Mouse (Mus musculus): ENCODE results near the gene Popdc2.

Gene Popdc2

DNA sequence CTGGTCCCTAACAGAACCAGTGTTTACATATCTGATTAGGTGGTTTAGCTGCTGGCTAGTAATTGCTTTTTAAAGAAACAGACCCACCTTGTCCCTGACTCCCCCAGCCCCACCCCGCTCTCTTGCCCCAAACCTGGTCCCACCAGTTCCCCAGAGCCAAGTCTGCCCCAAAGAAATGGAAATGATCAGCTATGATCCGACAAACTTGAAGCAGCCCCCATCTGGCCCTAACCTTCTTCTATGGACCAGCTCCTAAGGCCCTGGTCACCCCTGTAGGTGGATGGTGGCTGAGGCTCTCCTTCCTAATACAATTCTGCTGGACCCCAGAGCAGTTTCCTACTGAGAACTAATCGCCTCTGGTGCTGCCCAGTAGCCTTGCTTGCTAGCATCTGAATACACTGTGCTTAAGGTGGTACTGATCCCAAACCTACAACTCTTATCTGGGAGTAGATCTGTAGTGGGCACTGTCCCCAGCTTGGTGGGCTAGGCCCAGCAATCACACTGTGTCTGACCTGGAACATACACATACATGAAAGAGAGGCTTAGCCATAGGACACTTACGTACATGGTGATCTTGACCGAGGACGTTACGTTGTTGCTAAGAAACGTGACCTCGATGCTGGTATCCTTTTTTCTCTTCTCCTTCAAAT lies 38.4 kb downstream of the Popdc2 start:
- DNase-seq (ENCODE audit: low read depth in 1 of 2, low spot score in 2 of 2), result no peak

DNA sequence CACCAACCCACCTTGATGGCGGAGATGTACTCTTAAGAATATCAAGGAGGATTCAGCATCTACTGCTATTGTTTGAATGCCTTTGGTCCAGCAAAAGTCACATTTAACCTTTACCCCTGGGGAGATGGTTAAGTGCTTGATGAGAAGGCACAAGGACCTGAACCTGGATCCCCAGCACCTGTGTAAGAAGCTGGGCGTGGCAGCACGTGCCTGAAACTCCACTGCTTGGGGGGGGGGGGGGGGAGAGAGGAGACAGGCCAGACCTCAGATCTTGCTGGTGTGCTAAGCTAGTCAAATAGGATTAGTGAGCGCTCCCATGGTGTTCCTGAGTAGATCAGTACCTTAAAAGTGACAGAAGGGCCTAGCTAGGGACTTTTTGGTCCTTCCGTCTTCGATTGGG lies 39.5 kb downstream of the Popdc2 start:
- no peak for DNase-seq (ENCODE audit: low read depth in 1 of 2, low spot score in 2 of 2)

- DNase-seq (ENCODE audit: low read depth in 1 of 2, low spot score in 2 of 2), result peak in 1 of 2 experiments; percentile 66
Measured at GRCm38 (mm10) chr16:38403639-38404038, 41.6 kb downstream of the Popdc2 start.

DNA sequence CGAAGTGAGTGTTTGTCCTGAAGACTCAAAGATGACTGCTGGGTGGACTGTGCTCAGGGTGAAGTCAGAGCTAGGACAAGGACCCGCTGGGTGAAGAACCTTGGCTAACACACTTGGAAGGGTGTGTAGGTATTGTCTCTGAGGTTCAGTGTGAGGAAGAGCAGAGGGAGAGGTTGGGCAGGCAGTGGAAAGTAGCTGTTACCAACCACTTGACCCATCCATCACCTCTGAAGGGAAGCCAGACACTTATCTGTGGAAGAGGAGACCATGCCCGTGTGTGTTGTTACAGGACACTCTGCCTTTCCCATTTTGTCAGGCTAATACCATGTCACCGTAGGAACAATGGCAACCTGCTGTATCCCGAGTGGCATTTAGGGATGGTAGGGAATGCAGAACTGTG lies 44.3 kb downstream of the Popdc2 start:
- DNase-seq (ENCODE audit: low read depth in 1 of 2, low spot score in 2 of 2), result no peak

GRCm38 (mm10) chr16:38406708-38407107 lies 44.7 kb downstream of the Popdc2 start:
- peak in 1 of 2 experiments; percentile 25 for DNase-seq (ENCODE audit: low read depth in 1 of 2, low spot score in 2 of 2)

DNA sequence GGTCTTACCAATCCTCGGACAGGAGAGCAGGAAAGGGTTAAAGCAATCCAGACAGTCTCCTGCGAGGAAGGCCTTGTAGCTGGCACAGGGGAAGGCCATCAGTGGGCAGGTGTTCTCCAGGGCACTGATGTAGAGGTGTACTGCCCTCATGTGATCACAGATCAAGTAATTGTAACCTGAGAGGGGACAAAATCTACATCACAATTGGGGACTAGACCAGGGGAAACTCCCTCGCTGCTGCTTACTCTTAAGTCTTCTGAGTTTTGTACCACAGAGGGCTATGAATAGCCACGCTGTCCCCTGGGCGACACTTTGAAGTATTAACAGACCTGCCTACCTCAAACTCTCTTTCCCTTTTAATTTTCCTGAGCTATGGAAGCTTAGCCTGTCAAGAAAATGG lies 45.6 kb downstream of the Popdc2 start:
- DNase-seq (ENCODE audit: low read depth in 1 of 2, low spot score in 2 of 2), result no peak

DNA sequence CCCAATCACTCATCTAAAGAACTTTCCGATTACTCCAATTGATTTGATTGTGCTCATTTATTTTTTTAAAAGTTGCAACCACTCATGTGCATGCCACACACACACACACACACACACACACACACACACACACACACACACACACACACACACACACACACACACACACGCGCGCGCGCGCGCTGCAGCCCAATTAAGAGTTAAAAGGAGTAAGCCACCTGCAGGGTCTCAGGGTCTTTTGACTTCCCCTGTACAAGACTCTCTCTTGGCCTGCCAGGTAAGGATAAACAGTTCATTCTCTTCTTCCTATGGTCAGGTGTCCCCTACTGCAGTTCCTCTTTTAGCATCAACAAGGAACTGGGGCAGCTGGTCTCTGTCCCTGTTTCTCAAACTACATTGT lies 46.4 kb downstream of the Popdc2 start:
- no peak for DNase-seq (ENCODE audit: low read depth in 1 of 2, low spot score in 2 of 2)

GRCm38 (mm10) chr16:38414953-38415352 lies 52.9 kb downstream of the Popdc2 start:
- DNase-seq (ENCODE audit: low read depth in 1 of 2, low spot score in 2 of 2), result no peak

- DNase-seq (ENCODE audit: low read depth in 1 of 2, low spot score in 2 of 2), result no peak
Measured at GRCm38 (mm10) chr16:38425374-38425773, 63.4 kb downstream of the Popdc2 start.

GRCm38 (mm10) chr16:38425799-38426198 lies 63.8 kb downstream of the Popdc2 start:
- no peak for DNase-seq (ENCODE audit: low read depth in 1 of 2, low spot score in 2 of 2)
